Mouse (Mus musculus): ENCODE measurements around the gene Cnnm4. TPM values are rescaled to one million over a fixed set of nuclear protein-coding genes. Genes with fewer than 3 reads are reported as not detected.

Gene Cnnm4
- polyA plus RNA-seq, 1 experiment = 5.6 TPM

DNA sequence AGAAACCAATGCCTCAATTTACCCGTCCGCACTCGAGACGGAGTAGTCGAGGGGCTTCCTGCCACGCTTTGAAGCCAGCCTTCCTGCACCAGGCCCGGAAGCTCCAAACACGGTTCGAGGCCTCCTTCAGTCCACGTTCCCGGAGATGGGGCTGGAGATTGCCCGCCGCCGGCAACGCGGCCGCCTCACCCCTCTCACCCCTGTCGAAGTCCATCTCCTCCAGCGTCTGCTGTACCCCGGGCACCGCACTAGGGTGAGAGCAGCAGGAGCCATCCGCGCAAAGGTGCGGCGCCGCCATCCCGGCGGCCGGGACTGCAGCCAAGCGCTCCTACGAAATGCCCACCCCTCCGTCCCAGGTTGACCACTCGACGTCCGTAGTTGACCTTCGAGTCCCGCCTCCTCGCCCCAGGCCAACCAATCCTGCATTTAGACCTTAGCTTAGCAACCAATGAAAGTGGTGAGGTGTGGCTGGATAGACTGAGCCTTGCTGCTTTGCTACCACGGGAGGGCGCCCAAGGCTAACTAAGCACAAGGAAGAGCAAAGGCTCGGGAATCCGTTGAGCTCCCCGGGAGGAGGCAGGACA lies 75.6 kb downstream of the Cnnm4 start, which contains the start of gene Ankrd39:
Gene Ankrd39 (minus strand): TSS at position 558 of the 584 bp plus-strand sequence.
- Histone ChIP-seq H3K4me1 (ENCODE audit: control insufficient read depth, insufficient read depth, insufficient read length) (peaks cover 2% of the 10 kb centered on the region; the same call in 1 of the 2 replicates), H3K4me3 (ENCODE audit: extremely low read depth, insufficient read depth, insufficient read length) (peak within 1 kb of the TSS; percentile 83), H3K27me3 (ENCODE audit: control insufficient read depth, insufficient read depth, low read length) (no peaks in the 10 kb centered on the region), H3K36me3 (ENCODE audit: control insufficient read depth, insufficient read depth, low read length) (peaks cover 3% of the 10 kb centered on the region; the same call in 1 of the 2 replicates), H3K27ac (ENCODE audit: insufficient read depth, low read length) (peak within 1 kb of the TSS; percentile 46)
- DNase-seq (ENCODE audit: low read depth in 1 of 2, low spot score in 2 of 2) = peak; percentile 93 to 97
- under 1% methylated on average over 43 of the region's 43 CpGs for WGBS
- TF ChIP-seq CTCF (IDR thresholded peaks at IDR 0.05; ENCODE audit: extremely low read depth, insufficient read depth, insufficient read length, insufficient replicate concordance) = peak; percentile 97
- TF ChIP-seq POLR2A (IDR thresholded peaks at IDR 0.05; ENCODE audit: low read depth, low read length) = peak; percentile 64

DNA sequence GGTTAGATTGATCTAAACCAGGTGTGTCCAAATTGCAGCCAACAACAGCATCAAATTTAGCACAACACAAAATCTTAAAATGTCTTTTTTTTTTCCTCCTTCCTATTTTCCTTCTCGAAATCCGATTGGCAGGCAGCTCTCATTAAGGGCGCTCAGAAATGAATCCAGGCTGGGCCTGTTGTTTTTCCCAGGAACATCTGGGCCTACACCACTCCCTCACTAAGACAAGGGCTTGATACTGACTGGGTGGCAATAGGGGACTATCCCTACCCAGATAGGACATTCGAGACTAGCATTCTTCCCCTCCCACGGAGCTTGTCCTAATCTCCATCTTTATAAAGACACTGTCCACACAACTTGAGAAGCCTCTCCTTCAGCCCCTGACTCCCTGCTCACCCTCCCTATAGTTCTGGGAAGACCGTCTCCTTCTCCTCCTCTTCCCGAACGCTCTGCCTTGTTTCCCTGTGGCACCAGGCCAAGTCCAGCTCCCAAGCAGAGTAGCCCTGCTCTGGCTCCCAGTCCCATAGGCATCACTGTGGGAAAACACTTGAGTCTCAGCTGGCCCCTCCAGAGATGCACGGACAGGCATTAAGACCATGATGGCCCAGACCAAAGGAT lies 76.7 kb downstream of the Cnnm4 start:
- WGBS = 90% methylated on average over 9 of the region's 9 CpGs
- Histone ChIP-seq H3K36me3 (ENCODE audit: control insufficient read depth, insufficient read depth, low read length) (no peaks in the 10 kb centered on the region), H3K4me1 (ENCODE audit: control insufficient read depth, insufficient read depth, insufficient read length) (peaks cover 2% of the 10 kb centered on the region; the same call in 1 of the 2 replicates), H3K27me3 (ENCODE audit: control insufficient read depth, insufficient read depth, low read length) (no peaks in the 10 kb centered on the region), H3K4me3 (ENCODE audit: extremely low read depth, insufficient read depth, insufficient read length) (no peak overlapping the region), H3K27ac (ENCODE audit: insufficient read depth, low read length) (no peak overlapping the region)
- TF ChIP-seq CTCF (IDR thresholded peaks at IDR 0.05; ENCODE audit: extremely low read depth, insufficient read depth, insufficient read length, insufficient replicate concordance) (no peak), POLR2A (IDR thresholded peaks at IDR 0.05; ENCODE audit: low read depth, low read length) (no peak)
- no peak for DNase-seq (ENCODE audit: low read depth in 1 of 2, low spot score in 2 of 2)

DNA sequence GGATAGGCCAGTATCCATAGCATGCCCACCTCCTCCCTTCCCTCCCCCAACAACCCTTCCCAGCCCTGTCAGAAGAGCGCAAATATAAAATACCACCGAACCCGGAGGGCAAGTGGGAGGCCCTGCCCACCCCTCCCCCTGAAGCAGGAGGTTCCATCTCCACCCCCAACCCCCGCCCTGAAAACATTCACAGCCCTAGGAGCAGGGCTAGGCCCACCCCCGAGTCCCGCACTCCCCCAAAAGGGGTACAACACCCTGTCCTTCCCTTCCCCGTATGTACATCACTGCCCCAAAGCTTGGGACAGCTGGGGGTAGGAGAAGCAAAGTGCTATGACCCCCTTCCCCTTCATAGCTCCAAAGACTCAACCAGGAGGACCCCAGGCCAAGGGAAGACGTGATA lies 77.4 kb downstream of the Cnnm4 start:
- Histone ChIP-seq H3K27ac (ENCODE audit: insufficient read depth, low read length) (no peak overlapping the region), H3K27me3 (ENCODE audit: control insufficient read depth, insufficient read depth, low read length) (no peaks in the 10 kb centered on the region), H3K36me3 (ENCODE audit: control insufficient read depth, insufficient read depth, low read length) (no peaks in the 10 kb centered on the region), H3K4me1 (ENCODE audit: control insufficient read depth, insufficient read depth, insufficient read length) (peaks cover 2% of the 10 kb centered on the region; the same call in 1 of the 2 replicates), H3K4me3 (ENCODE audit: extremely low read depth, insufficient read depth, insufficient read length) (no peak overlapping the region)
- WGBS = 84% methylated on average over 8 of the region's 8 CpGs
- no peak for DNase-seq (ENCODE audit: low read depth in 1 of 2, low spot score in 2 of 2)
- no peak for TF ChIP-seq CTCF (IDR thresholded peaks at IDR 0.05; ENCODE audit: extremely low read depth, insufficient read depth, insufficient read length, insufficient replicate concordance)
- TF ChIP-seq POLR2A (IDR thresholded peaks at IDR 0.05; ENCODE audit: low read depth, low read length) = no peak

- H3K4me1 ChIP-seq (ENCODE audit: control insufficient read depth, insufficient read depth, insufficient read length) = peaks cover 2% of the 10 kb centered on the region; the same call in 1 of the 2 replicates
- H3K27me3 ChIP-seq (ENCODE audit: control insufficient read depth, insufficient read depth, low read length) = no peaks in the 10 kb centered on the region
- no peak for TF ChIP-seq CTCF (IDR thresholded peaks at IDR 0.05; ENCODE audit: extremely low read depth, insufficient read depth, insufficient read length, insufficient replicate concordance)
- TF ChIP-seq POLR2A (IDR thresholded peaks at IDR 0.05; ENCODE audit: low read depth, low read length) = no peak
- WGBS = 87% methylated on average over 18 of the region's 18 CpGs
- H3K4me3 ChIP-seq (ENCODE audit: extremely low read depth, insufficient read depth, insufficient read length) = no peak overlapping the region
- H3K27ac ChIP-seq (ENCODE audit: insufficient read depth, low read length) = no peak overlapping the region
- DNase-seq (ENCODE audit: low read depth in 1 of 2, low spot score in 2 of 2) = no peak
- no peaks in the 10 kb centered on the region for H3K36me3 ChIP-seq (ENCODE audit: control insufficient read depth, insufficient read depth, low read length)
Observed at GRCm38 (mm10) chr1:36549491-36549890, 78.1 kb downstream of the Cnnm4 start.

DNA sequence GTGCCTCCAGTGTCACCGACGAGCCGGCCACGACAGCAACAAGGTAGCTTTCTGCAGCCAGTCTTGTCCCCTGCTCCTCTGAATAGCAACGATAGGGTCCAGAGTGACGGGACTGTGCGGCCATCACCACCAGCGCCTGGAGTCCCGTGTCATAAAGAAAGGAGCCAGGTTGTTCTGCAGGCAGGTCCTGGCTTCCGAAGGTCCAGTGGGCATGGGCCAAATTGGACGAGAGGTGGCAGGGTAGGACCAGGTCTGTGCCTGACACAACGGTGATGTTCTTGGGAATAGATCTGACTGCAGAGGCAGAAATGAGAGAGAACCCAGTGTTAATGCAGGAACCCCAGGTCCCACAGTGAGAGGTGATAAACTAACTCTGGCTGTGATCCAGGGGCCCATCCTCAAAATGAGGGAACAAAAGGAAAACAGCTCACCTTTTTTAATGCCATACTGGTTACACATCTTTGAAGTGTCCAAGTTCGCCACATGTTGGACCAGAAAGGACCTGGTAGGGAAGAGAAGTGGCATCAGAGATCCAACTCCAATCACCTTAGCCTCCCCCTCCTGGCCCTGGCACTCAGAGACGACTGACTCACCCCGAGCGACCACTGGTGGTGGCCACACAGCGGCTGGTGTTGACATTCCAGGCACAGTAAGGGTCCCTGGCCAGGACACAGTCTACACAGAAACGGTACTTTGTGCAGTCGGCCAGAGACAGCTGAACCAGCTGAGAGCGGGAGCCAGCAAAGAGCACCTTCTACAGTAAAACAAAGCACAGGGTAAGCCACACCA lies 78.8 kb downstream of the Cnnm4 start:
- Histone ChIP-seq H3K27ac (ENCODE audit: insufficient read depth, low read length) (no peak overlapping the region), H3K4me3 (ENCODE audit: extremely low read depth, insufficient read depth, insufficient read length) (no peak overlapping the region), H3K27me3 (ENCODE audit: control insufficient read depth, insufficient read depth, low read length) (no peaks in the 10 kb centered on the region), H3K4me1 (ENCODE audit: control insufficient read depth, insufficient read depth, insufficient read length) (peaks cover 2% of the 10 kb centered on the region; the same call in 1 of the 2 replicates), H3K36me3 (ENCODE audit: control insufficient read depth, insufficient read depth, low read length) (no peaks in the 10 kb centered on the region)
- no peak for DNase-seq (ENCODE audit: low read depth in 1 of 2, low spot score in 2 of 2)
- WGBS = 90% methylated on average over 20 of the region's 20 CpGs
- TF ChIP-seq CTCF (IDR thresholded peaks at IDR 0.05; ENCODE audit: extremely low read depth, insufficient read depth, insufficient read length, insufficient replicate concordance) (no peak), POLR2A (IDR thresholded peaks at IDR 0.05; ENCODE audit: low read depth, low read length) (no peak)

DNA sequence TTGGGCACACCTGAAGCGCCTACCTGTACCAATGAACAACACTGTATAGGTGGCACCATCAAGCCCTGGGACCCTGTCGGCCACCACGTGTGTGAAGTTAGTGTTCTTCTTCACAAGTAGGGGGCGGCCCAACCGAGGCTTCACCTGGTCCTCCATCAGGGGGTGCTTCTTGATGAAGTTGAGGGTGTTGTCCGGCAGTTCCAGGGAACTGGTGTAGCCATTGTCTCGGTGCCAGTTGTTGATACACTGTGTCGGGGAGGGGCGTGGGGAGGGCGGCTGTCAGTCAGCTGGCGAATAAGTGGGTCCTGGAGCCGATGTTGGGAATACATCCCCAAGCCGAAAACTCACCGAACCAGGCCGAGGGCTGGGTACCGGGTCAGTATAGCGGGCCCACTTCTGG lies 80.5 kb downstream of the Cnnm4 start:
- no peak for DNase-seq (ENCODE audit: low read depth in 1 of 2, low spot score in 2 of 2)
- Histone ChIP-seq H3K27ac (ENCODE audit: insufficient read depth, low read length) (no peak overlapping the region), H3K36me3 (ENCODE audit: control insufficient read depth, insufficient read depth, low read length) (no peaks in the 10 kb centered on the region), H3K27me3 (ENCODE audit: control insufficient read depth, insufficient read depth, low read length) (peaks cover under 1% of the 10 kb centered on the region; the same call in 1 of the 2 replicates), H3K4me1 (ENCODE audit: control insufficient read depth, insufficient read depth, insufficient read length) (peaks cover 7% of the 10 kb centered on the region; the same call in 1 of the 2 replicates), H3K4me3 (ENCODE audit: extremely low read depth, insufficient read depth, insufficient read length) (no peak overlapping the region)
- WGBS = 91% methylated on average over 17 of the region's 17 CpGs
- no peak for TF ChIP-seq CTCF (IDR thresholded peaks at IDR 0.05; ENCODE audit: extremely low read depth, insufficient read depth, insufficient read length, insufficient replicate concordance)
- TF ChIP-seq POLR2A (IDR thresholded peaks at IDR 0.05; ENCODE audit: low read depth, low read length) = no peak
